ENCODE assay signal across 15 mouse cellular contexts in the genomic region with DNA sequence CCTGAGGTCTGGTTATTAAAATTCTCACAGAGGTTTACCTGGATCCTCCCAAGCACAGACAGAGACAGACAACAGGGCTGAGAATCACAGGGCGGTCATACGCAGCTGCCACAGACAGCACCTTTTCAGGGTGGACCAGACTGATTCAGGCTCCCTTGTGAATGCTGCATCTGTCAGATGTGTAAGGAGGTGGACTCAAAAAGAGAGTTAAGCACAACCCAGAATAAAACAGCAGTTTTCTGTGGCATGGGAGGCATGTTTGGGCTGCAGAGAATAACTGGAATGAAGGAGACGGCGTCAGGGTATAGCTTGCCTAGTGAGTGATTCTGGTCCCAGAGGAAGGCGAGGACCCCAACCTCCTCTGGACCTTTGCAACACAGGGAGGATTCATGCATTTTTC.
"Had no signal": no experiment of that assay in that cellular context is flagged by ENCODE, and none has a peak within 500 bp of the region (broad histone marks: within the 10 kb centered on the region; RNA-seq: fewer than 3 reads in every experiment).

No protein-coding gene starts in this region.

- H3K4me1 ChIP-seq: kidney, embryonic 15.5 days; liver, embryonic 13.5 days had no signal

- DNase-seq: kidney, adult 11 months; kidney, adult 8-10 months; kidney, postnatal 10 days; kidney, postnatal 36 days; layer of hippocampus, postnatal 36 days; liver, embryonic 13.5 days; lung, adult 2 months; lung, postnatal 14 days; lung, postnatal 4 days; midbrain, embryonic 14.5 days; thymus, adult 2 months; thymus, postnatal 14 days; thymus, postnatal 4 days had no signal

- H3K4me3 ChIP-seq: kidney, embryonic 15.5 days; liver, embryonic 13.5 days had no signal

- H3K27ac ChIP-seq: kidney, embryonic 15.5 days; liver, embryonic 13.5 days; stomach, postnatal 0 days had no signal
